Mouse (Mus musculus): Measurements from ENCODE around the gene Pitpnc1.

GRCm38 (mm10) chr11:107317653-107318281, 152.7 kb downstream of the Pitpnc1 start:
- TF ChIP-seq CTCF (IDR thresholded peaks at IDR 0.05; ENCODE audit: low read depth) (no peak), EP300 (IDR thresholded peaks at IDR 0.05; ENCODE audit: low read depth) (no peak)
